Mouse (Mus musculus): ENCODE results near the gene Mgat3. TPM values are rescaled to one million over a fixed set of nuclear protein-coding genes. Genes with fewer than 3 reads are reported as not detected.

Gene Mgat3
- total and polyA plus RNA-seq, 2 experiments from 2014 or later: 9.9 to 65.6 TPM

GRCm38 (mm10) chr15:80163274-80163673, 10.2 kb upstream of the Mgat3 start:
- ATAC-seq (no peak), DNase-seq (peak; percentile 11)
- Histone ChIP-seq H3K9ac (no peak overlapping the region), H3K4me2 (ENCODE audit: low read depth) (no peak overlapping the region), H3K27me3 (ENCODE audit: insufficient read depth, low read length) (no peaks in the 10 kb centered on the region), H3K36me3 (ENCODE audit: insufficient read depth) (peaks cover 41% of the 10 kb centered on the region), H3K9me3 (ENCODE audit: low read length) (no peaks in the 10 kb centered on the region), H3K4me3 (ENCODE audit: low read depth, low read length) (no peak overlapping the region), H3K4me1 (ENCODE audit: insufficient read depth) (no peaks in the 10 kb centered on the region), H3K27ac (ENCODE audit: low read depth, low read length) (no peak overlapping the region)
- TF ChIP-seq CTCF (IDR thresholded peaks at IDR 0.05; ENCODE audit: low read depth): no peak
- 70% methylated on average over 11 of the region's 11 CpGs for WGBS

GRCm38 (mm10) chr15:80163716-80164115, 9.8 kb upstream of the Mgat3 start:
- 86% methylated on average over 4 of the region's 4 CpGs for WGBS

GRCm38 (mm10) chr15:80165396-80165795, 8.1 kb upstream of the Mgat3 start:
- H3K4me1 ChIP-seq (ENCODE audit: insufficient read depth): no peaks in the 10 kb centered on the region
- no peak overlapping the region for H3K4me3 ChIP-seq (ENCODE audit: low read depth, low read length)
- peaks cover 20% of the 10 kb centered on the region for H3K36me3 ChIP-seq (ENCODE audit: insufficient read depth)
- no peak for DNase-seq
- TF ChIP-seq CTCF (IDR thresholded peaks at IDR 0.05; ENCODE audit: low read depth): no peak
- H3K27ac ChIP-seq (ENCODE audit: low read depth, low read length): no peak overlapping the region
- ATAC-seq: no peak
- no peaks in the 10 kb centered on the region for H3K27me3 ChIP-seq (ENCODE audit: insufficient read depth, low read length)
- WGBS: 38% methylated on average over 5 of the region's 5 CpGs
- H3K9me3 ChIP-seq (ENCODE audit: low read length): no peaks in the 10 kb centered on the region
- no peak overlapping the region for H3K4me2 ChIP-seq (ENCODE audit: low read depth)
- no peak overlapping the region for H3K9ac ChIP-seq

More at GRCm38 (mm10) chr15:80163716-80164115, 9.8 kb upstream of the Mgat3 start:
- ATAC-seq (no peak), DNase-seq (no peak)
- H3K4me1 ChIP-seq (ENCODE audit: insufficient read depth): no peaks in the 10 kb centered on the region
- H3K27me3 ChIP-seq (ENCODE audit: insufficient read depth, low read length): no peaks in the 10 kb centered on the region
- no peak overlapping the region for H3K4me3 ChIP-seq (ENCODE audit: low read depth, low read length)
- H3K27ac ChIP-seq (ENCODE audit: low read depth, low read length): no peak overlapping the region
- TF ChIP-seq CTCF (IDR thresholded peaks at IDR 0.05; ENCODE audit: low read depth): no peak
- H3K36me3 ChIP-seq (ENCODE audit: insufficient read depth): peaks cover 37% of the 10 kb centered on the region
- H3K4me2 ChIP-seq (ENCODE audit: low read depth): no peak overlapping the region
- H3K9ac ChIP-seq: no peak overlapping the region
- H3K9me3 ChIP-seq (ENCODE audit: low read length): no peaks in the 10 kb centered on the region

GRCm38 (mm10) chr15:80169484-80169883, 4.0 kb upstream of the Mgat3 start:
- Histone ChIP-seq H3K4me2 (ENCODE audit: low read depth) (no peak overlapping the region), H3K27ac (ENCODE audit: low read depth, low read length) (no peak overlapping the region), H3K4me3 (ENCODE audit: low read depth, low read length) (no peak overlapping the region), H3K27me3 (ENCODE audit: insufficient read depth, low read length) (no peaks in the 10 kb centered on the region), H3K36me3 (ENCODE audit: insufficient read depth) (no peaks in the 10 kb centered on the region), H3K4me1 (ENCODE audit: insufficient read depth) (peaks cover 4% of the 10 kb centered on the region; the same call in 1 of the 2 replicates), H3K9me3 (ENCODE audit: low read length) (no peaks in the 10 kb centered on the region), H3K9ac (no peak overlapping the region)
- no peak for TF ChIP-seq CTCF (IDR thresholded peaks at IDR 0.05; ENCODE audit: low read depth)
- ATAC-seq: no peak
- DNase-seq: no peak
- WGBS: 85% methylated on average over 1 of the region's 1 CpGs

GRCm38 (mm10) chr15:80170357-80170756, 3.2 kb upstream of the Mgat3 start:
- ATAC-seq (no peak), DNase-seq (no peak)
- H3K9me3 ChIP-seq (ENCODE audit: low read length): no peaks in the 10 kb centered on the region
- no peaks in the 10 kb centered on the region for H3K27me3 ChIP-seq (ENCODE audit: insufficient read depth, low read length)
- H3K36me3 ChIP-seq (ENCODE audit: insufficient read depth): no peaks in the 10 kb centered on the region
- no peak for TF ChIP-seq CTCF (IDR thresholded peaks at IDR 0.05; ENCODE audit: low read depth)
- no peak overlapping the region for H3K27ac ChIP-seq (ENCODE audit: low read depth, low read length)
- H3K9ac ChIP-seq: no peak overlapping the region
- 58% methylated on average over 4 of the region's 4 CpGs for WGBS
- H3K4me1 ChIP-seq (ENCODE audit: insufficient read depth): peaks cover 13% of the 10 kb centered on the region
- H3K4me3 ChIP-seq (ENCODE audit: low read depth, low read length): no peak overlapping the region
- no peak overlapping the region for H3K4me2 ChIP-seq (ENCODE audit: low read depth)

- no peak for ATAC-seq
- 11% methylated on average over 8 of the region's 8 CpGs for WGBS
- H3K27ac ChIP-seq (ENCODE audit: low read depth, low read length): no peak overlapping the region
Measured at GRCm38 (mm10) chr15:80171286-80171685, 2.2 kb upstream of the Mgat3 start.

GRCm38 (mm10) chr15:80171791-80172190, 1.7 kb upstream of the Mgat3 start:
- WGBS: 33% methylated on average over 6 of the region's 6 CpGs
- TF ChIP-seq CTCF (IDR thresholded peaks at IDR 0.05; ENCODE audit: low read depth): no peak

More at GRCm38 (mm10) chr15:80171286-80171685, 2.2 kb upstream of the Mgat3 start:
- no peak for DNase-seq
- TF ChIP-seq CTCF (IDR thresholded peaks at IDR 0.05; ENCODE audit: low read depth): no peak
- Histone ChIP-seq H3K9ac (no peak overlapping the region), H3K9me3 (ENCODE audit: low read length) (no peaks in the 10 kb centered on the region), H3K4me2 (ENCODE audit: low read depth) (no peak overlapping the region), H3K4me3 (ENCODE audit: low read depth, low read length) (no peak overlapping the region), H3K4me1 (ENCODE audit: insufficient read depth) (peaks cover 13% of the 10 kb centered on the region), H3K36me3 (ENCODE audit: insufficient read depth) (no peaks in the 10 kb centered on the region), H3K27me3 (ENCODE audit: insufficient read depth, low read length) (no peaks in the 10 kb centered on the region)

More at GRCm38 (mm10) chr15:80171791-80172190, 1.7 kb upstream of the Mgat3 start:
- peaks cover 13% of the 10 kb centered on the region for H3K4me1 ChIP-seq (ENCODE audit: insufficient read depth)
- no peaks in the 10 kb centered on the region for H3K36me3 ChIP-seq (ENCODE audit: insufficient read depth)
- no peak overlapping the region for H3K4me2 ChIP-seq (ENCODE audit: low read depth)
- H3K9me3 ChIP-seq (ENCODE audit: low read length): no peaks in the 10 kb centered on the region
- H3K27me3 ChIP-seq (ENCODE audit: insufficient read depth, low read length): no peaks in the 10 kb centered on the region
- no peak overlapping the region for H3K9ac ChIP-seq
- ATAC-seq (no peak), DNase-seq (no peak)
- H3K4me3 ChIP-seq (ENCODE audit: low read depth, low read length): no peak overlapping the region
- H3K27ac ChIP-seq (ENCODE audit: low read depth, low read length): no peak overlapping the region

All from forebrain, postnatal 0 days (tissue).